Mouse (Mus musculus) ES-Bruce4 (cell line): ENCODE data around the gene Dnajc8.
A peak's percentile ranks its signal among the peaks of the same experiment; 100 is the strongest.

Experiments used
- CTCF ChIP-seq: IDR thresholded peaks from one replicate; pipeline ENCODE4 v1.8.1; 2011; ENCODE audit warnings: low read depth, low read length
- EP300 ChIP-seq: IDR thresholded peaks from 2 replicates; pipeline ENCODE4 v1.6.1; 2011; ENCODE audit warnings: low read depth, low read length; ENCODE audit not compliant: insufficient read depth
- POLR2A ChIP-seq: IDR thresholded peaks from one replicate; pipeline ENCODE4 v1.8.1; 2011; ENCODE audit warnings: low read length; ENCODE audit not compliant: insufficient read depth

- no peak for TF ChIP-seq CTCF
- peak; percentile 51; the same call in 1 of the 2 replicates for TF ChIP-seq EP300
- peak; percentile 93 for TF ChIP-seq POLR2A
Measured at GRCm38 (mm10) chr4:132515369-132516155, 19.8 kb upstream of the Dnajc8 start.
